Mouse (Mus musculus): ENCODE measurements at regions not wholly inside any gene's neighbourhood (a gene's known extent, or its start where the extent isn't known, plus 50 kb on each side); places are given as distances from the start of the nearest gene placed in this dataset.
A peak's percentile ranks its signal among the peaks of the same experiment; 100 is the strongest.
"Not testable (repeated sequence)": the region's sequence is repeated elsewhere in the genome, so short reads cannot be mapped to it uniquely, and the experiment has no call there.

- DNase-seq (ENCODE audit: low spot score in 2 of 2), result no peak
Measured at GRCm38 (mm10) chr8:81286280-81287034, 55.9 kb upstream of the Inpp4b start.

GRCm38 (mm10) chr8:81260089-81260488, 82.3 kb upstream of the Inpp4b start:
- DNase-seq (ENCODE audit: low spot score in 2 of 2), result no peak

DNA sequence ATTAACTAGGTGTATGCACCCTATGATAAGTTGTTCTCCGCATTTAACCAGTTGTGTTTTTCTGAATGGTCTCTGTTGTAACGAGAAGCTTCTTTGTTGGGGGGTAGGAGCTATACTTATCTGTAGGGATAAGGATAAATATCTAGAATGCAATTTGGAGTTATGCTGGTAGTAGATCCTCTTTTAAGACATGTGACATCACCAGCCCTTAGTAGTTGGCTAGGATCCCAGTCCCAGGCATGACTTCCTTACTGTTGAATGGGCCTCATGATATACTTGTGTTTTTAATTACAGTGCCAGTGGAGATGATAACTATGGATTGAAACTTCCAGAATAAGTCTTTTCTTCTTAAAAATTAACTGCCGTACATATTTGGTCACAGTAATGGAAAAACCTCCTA, 118.5 kb upstream of the Inpp4b start:
- DNase-seq (ENCODE audit: low spot score in 2 of 2), result no peak

GRCm38 (mm10) chr8:81187061-81187790, 155.1 kb upstream of the Inpp4b start:
- not testable (repeated sequence) for DNase-seq (ENCODE audit: low spot score in 2 of 2)

DNA sequence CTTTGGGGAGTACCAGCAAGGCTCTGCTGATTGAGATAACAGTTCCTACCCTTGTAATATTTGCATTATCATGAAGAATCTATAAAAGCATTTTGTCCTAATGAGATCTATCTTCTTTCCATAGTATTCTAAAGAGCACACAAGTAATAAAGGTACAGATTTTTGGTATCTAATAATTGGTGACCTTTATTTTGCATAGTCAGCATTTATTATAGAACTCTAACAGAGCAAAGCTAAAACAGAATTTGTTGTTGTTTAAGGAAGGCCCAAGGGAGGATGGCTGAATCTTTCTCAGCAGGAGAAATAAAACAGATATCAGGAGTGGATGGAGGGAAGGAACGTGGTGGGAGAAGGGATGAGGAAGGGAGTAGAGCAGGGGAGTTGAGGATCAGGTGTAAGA, 160.8 kb upstream of the Usp38 start:
- no peak for DNase-seq (ENCODE audit: low spot score in 2 of 2)

GRCm38 (mm10) chr8:81147239-81147638, 132.5 kb upstream of the Usp38 start:
- peak in 1 of 2 experiments; percentile 5 for DNase-seq (ENCODE audit: low spot score in 2 of 2)

GRCm38 (mm10) chr8:81106763-81107509, 92.2 kb upstream of the Usp38 start:
- no peak for DNase-seq (ENCODE audit: low spot score in 2 of 2)

GRCm38 (mm10) chr8:81098963-81099362, 84.2 kb upstream of the Usp38 start:
- DNase-seq (ENCODE audit: low spot score in 2 of 2), result no peak

- DNase-seq (ENCODE audit: low spot score in 2 of 2), result no peak
Measured at GRCm38 (mm10) chr8:81097076-81097819, 82.5 kb upstream of the Usp38 start.

GRCm38 (mm10) chr8:81095237-81095636, 80.5 kb upstream of the Usp38 start:
- no peak for DNase-seq (ENCODE audit: low spot score in 2 of 2)

- no peak for DNase-seq (ENCODE audit: low spot score in 2 of 2)
Measured at GRCm38 (mm10) chr8:81080865-81081637, 66.3 kb upstream of the Usp38 start.

DNA sequence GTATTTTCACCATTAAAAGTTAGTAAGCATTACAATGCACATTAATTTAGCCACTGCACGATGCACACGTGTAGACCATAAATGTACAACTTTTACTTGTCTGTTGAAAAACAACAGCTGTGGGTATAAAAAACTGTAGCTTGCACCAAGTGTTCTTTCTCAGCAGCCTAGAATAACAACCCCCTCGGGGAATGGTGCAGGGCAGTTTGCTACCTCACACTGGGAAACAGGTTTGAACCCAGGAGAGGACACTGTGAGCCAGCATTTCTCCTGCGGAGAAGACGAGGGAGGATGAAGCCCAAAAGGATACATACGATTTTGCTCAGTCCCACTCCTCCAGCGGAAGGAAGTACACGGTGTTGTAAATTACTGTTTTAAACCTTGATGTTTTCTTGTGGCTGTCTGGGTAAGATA, 65.2 kb upstream of the Usp38 start:
- no peak for DNase-seq (ENCODE audit: low spot score in 2 of 2)

- peak in 1 of 2 experiments; percentile 23 for DNase-seq (ENCODE audit: low spot score in 2 of 2)
Measured at GRCm38 (mm10) chr8:81069080-81069840, 54.5 kb upstream of the Usp38 start.

DNA sequence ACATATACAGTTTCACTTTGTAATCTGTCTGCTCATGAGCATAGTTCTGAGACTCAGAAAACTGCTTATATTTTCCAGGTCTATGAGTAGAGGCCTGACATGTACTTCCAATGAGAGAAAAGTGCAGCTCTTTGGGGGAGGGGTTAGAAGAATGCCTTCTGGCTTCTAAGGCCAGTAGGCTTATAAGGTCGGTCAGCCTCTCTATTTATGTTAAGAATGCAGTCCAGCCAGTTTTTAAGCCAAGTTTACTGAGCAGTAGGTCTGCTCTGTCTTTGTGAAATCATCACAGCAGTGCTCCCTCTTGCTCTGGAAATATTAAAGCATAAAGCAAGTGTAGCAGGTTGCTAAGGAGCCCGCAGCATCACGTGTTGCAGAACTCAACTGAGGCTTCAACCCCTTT, 53.8 kb upstream of the Usp38 start:
- no peak for DNase-seq (ENCODE audit: low spot score in 2 of 2)

DNA sequence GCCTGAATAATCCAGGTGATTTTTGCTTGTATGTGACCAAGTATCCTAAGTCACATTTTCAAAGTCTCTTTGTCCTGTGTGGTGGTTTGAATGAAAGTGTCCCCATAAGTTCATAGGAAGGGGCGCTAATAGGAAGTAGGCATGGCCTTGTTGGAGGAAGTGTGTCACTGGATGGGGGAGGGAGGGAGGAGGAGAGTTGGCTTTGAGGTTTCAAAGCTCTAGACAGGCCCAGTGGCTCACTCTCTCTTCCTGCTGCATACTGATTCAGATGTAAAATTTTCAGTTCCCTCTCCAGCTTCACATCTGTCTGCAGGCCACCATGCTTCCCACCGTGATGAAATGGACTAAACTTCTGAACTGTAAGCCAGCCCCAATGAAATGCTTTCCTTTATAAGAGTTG, 52.0 kb upstream of the Usp38 start:
- DNase-seq (ENCODE audit: low spot score in 2 of 2), result no peak

All from left cerebral cortex, adult 8-10 months (tissue).